13 mouse cellular contexts compared by ENCODE assay signal in genomic region chr16:38191460-38191859, GRCm38 (mm10).
"Had no signal": no experiment of that assay in that cellular context is flagged by ENCODE, and none has a peak within 500 bp of the region (broad histone marks: within the 10 kb centered on the region; RNA-seq: fewer than 3 reads in every experiment).

No protein-coding gene starts in this region.

- H3K9ac ChIP-seq: liver, embryonic 13.5 days; midbrain, embryonic 12.5 days; midbrain, embryonic 15.5 days had no signal

- H3K27ac ChIP-seq: kidney, postnatal 0 days; left cerebral cortex, adult 2 months; liver, embryonic 13.5 days; macrophage; midbrain, embryonic 12.5 days; midbrain, embryonic 15.5 days had no signal

- H3K9me3 ChIP-seq: liver, embryonic 13.5 days; midbrain, embryonic 12.5 days; midbrain, embryonic 15.5 days had no signal

- DNase-seq: kidney, adult 2 months; kidney, postnatal 25 days; layer of hippocampus, postnatal 36 days; liver, embryonic 13.5 days; lung, adult 2 months; thymus, adult 2 months; thymus, postnatal 14 days; thymus, postnatal 4 days had no signal

- H3K4me1 ChIP-seq: liver, embryonic 13.5 days; midbrain, embryonic 12.5 days; midbrain, embryonic 15.5 days had no signal

- H3K4me2 ChIP-seq: liver, embryonic 13.5 days; midbrain, embryonic 12.5 days; midbrain, embryonic 15.5 days had no signal

- ATAC-seq: midbrain, embryonic 15.5 days had no signal

- H3K4me3 ChIP-seq: left cerebral cortex, adult 2 months; liver, embryonic 13.5 days; midbrain, embryonic 12.5 days; midbrain, embryonic 15.5 days had no signal

- H3K27me3 ChIP-seq: liver, embryonic 13.5 days; midbrain, embryonic 12.5 days; midbrain, embryonic 15.5 days had no signal
